Mouse (Mus musculus) lung, postnatal 0 days (tissue): ENCODE results near the gene Efna5. TPM values are rescaled to one million over a fixed set of nuclear protein-coding genes. Genes with fewer than 3 reads are reported as not detected.

Experiments
- ATAC-seq: fragments of 200-750 bp; cut with Nextera tagmentation; 2 replicates; pipeline ENCODE4 v1.8.0; 2017; ENCODE audit warnings: moderate library complexity
- DNase-seq: peaks from one replicate; pipeline ENCODE4 v3.0.0-alpha.2; 2016; ENCODE audit warnings: low spot score
- H3K27ac ChIP-seq: fragments of 300-500 bp; sonication (generic); 2 replicates; pipeline ENCODE4 v1.5.1; 2014; ENCODE audit warnings: antibody characterized with exemption, mild to moderate bottlenecking, low read length, mixed read lengths
- H3K27me3 ChIP-seq: fragments of 300-500 bp; sonication (generic); replicated peaks from 2 replicates; pipeline ENCODE4 v1.6.1; 2014; ENCODE audit warnings: low read length, mixed read lengths; ENCODE audit not compliant: insufficient read depth
- H3K36me3 ChIP-seq: fragments of 300-500 bp; sonication (generic); 2 replicates; pipeline ENCODE4 v1.6.1; 2014; ENCODE audit warnings: low read length, mixed read lengths; ENCODE audit not compliant: insufficient read depth
- H3K4me1 ChIP-seq: fragments of 300-500 bp; sonication (generic); 2 replicates; pipeline ENCODE4 v1.6.1; 2014; ENCODE audit warnings: antibody characterized with exemption, low read depth, low read length, mixed read lengths; ENCODE audit not compliant: insufficient read depth
- H3K4me2 ChIP-seq: fragments of 300-500 bp; sonication (generic); replicated peaks from 2 replicates; pipeline ENCODE4 v1.6.1; 2014; ENCODE audit warnings: low read depth, mild to moderate bottlenecking, low read length, moderate library complexity, mixed read lengths
- H3K4me3 ChIP-seq: fragments of 300-500 bp; sonication (generic); 2 replicates; pipeline ENCODE4 v1.5.1; 2014; ENCODE audit warnings: low read depth, low read length
- H3K9ac ChIP-seq: fragments of 300-500 bp; sonication (generic); replicated peaks from 2 replicates; pipeline ENCODE4 v1.6.1; 2014; ENCODE audit warnings: low read depth, mild to moderate bottlenecking
- H3K9me3 ChIP-seq: fragments of 300-500 bp; sonication (generic); 2 replicates; pipeline ENCODE4 v1.6.1; 2016; ENCODE audit warnings: low read length, mixed read lengths
- CTCF ChIP-seq: IDR thresholded peaks from 2 replicates; pipeline ENCODE4 v1.5.1; 2016; ENCODE audit warnings: antibody characterized with exemption, mild to moderate bottlenecking
- EP300 ChIP-seq: IDR thresholded peaks from 2 replicates; pipeline ENCODE4 v1.6.1; 2016; ENCODE audit warnings: antibody characterized with exemption, mild to moderate bottlenecking, control low read depth
- WGBS: fragments of 180-500 bp; shearing (Covaris S2); extraction: QIAGEN DNeasy Blood & Tissue Kit; methylation state at CpG from one replicate; pipeline ENCODE4 v1.1.7; 2014; 5-methylcytosine and 5-hydroxymethylcytosine counted together
- polyA plus RNA-seq: library from polyadenylated mRNA; unstranded; fragments of >200 nt; fragmentation: Nextera tagmentation; extraction: Ambion mirVana; gene quantifications from 2 replicates; pipeline ENCODE4 v1.2.1, GENCODE M21; 2015

The Efna5 gene
- polyA plus RNA-seq, 1 experiment from 2014 or later, result 6.7 TPM

GRCm38 (mm10) chr17:62729754-62730470, 151.2 kb downstream of the Efna5 start:
- H3K4me3 ChIP-seq, result no peak overlapping the region
- H3K36me3 ChIP-seq, result no peaks in the 10 kb centered on the region
- H3K9ac ChIP-seq, result no peak overlapping the region
- TF ChIP-seq CTCF (no peak), EP300 (no peak)
- ATAC-seq (no peak), DNase-seq (no peak)
- 66% methylated on average over 10 of the region's 10 CpGs for WGBS
- H3K9me3 ChIP-seq, result no peaks in the 10 kb centered on the region
- no peaks in the 10 kb centered on the region for H3K4me1 ChIP-seq
- no peaks in the 10 kb centered on the region for H3K27me3 ChIP-seq
- no peak overlapping the region for H3K27ac ChIP-seq
- H3K4me2 ChIP-seq, result no peak overlapping the region

GRCm38 (mm10) chr17:62728142-62728917, 152.8 kb downstream of the Efna5 start:
- no peaks in the 10 kb centered on the region for H3K36me3 ChIP-seq
- H3K4me1 ChIP-seq, result no peaks in the 10 kb centered on the region
- DNase-seq (no peak), ATAC-seq (no peak)
- no peak overlapping the region for H3K9ac ChIP-seq
- H3K9me3 ChIP-seq, result no peaks in the 10 kb centered on the region
- 85% methylated on average over 10 of the region's 10 CpGs for WGBS
- H3K27ac ChIP-seq, result no peak overlapping the region
- no peak for TF ChIP-seq CTCF
- TF ChIP-seq EP300, result no peak
- no peaks in the 10 kb centered on the region for H3K27me3 ChIP-seq
- no peak overlapping the region for H3K4me3 ChIP-seq
- no peak overlapping the region for H3K4me2 ChIP-seq

- H3K36me3 ChIP-seq, result no peaks in the 10 kb centered on the region
- WGBS, result 72% methylated on average over 5 of the region's 5 CpGs
- no peaks in the 10 kb centered on the region for H3K27me3 ChIP-seq
- no peak overlapping the region for H3K27ac ChIP-seq
- no peak for ATAC-seq
- H3K9ac ChIP-seq, result no peak overlapping the region
- no peaks in the 10 kb centered on the region for H3K4me1 ChIP-seq
- no peak overlapping the region for H3K4me2 ChIP-seq
- no peak overlapping the region for H3K4me3 ChIP-seq
- no peak for DNase-seq
- no peaks in the 10 kb centered on the region for H3K9me3 ChIP-seq
- no peak for TF ChIP-seq CTCF
These were observed 155.0 kb downstream of the Efna5 start for GRCm38 (mm10) chr17:62726102-62726501.

- H3K27me3 ChIP-seq, result no peaks in the 10 kb centered on the region
- H3K27ac ChIP-seq, result no peak overlapping the region
- no peak for TF ChIP-seq EP300
- TF ChIP-seq CTCF, result no peak
- H3K4me3 ChIP-seq, result no peak overlapping the region
- H3K9ac ChIP-seq, result no peak overlapping the region
- 66% methylated on average over 5 of the region's 5 CpGs for whole genome bisulfite sequencing
- DNase-seq, result no peak
- no peak for ATAC-seq
- H3K4me1 ChIP-seq, result no peaks in the 10 kb centered on the region
- H3K9me3 ChIP-seq, result no peaks in the 10 kb centered on the region
- H3K4me2 ChIP-seq, result no peak overlapping the region
- no peaks in the 10 kb centered on the region for H3K36me3 ChIP-seq
These were observed 158.2 kb downstream of the Efna5 start for GRCm38 (mm10) chr17:62722962-62723361.

- TF ChIP-seq CTCF (no peak), EP300 (no peak)
- 88% methylated on average over 3 of the region's 3 CpGs for WGBS
These were observed 159.5 kb downstream of the Efna5 start for GRCm38 (mm10) chr17:62721595-62721994.

GRCm38 (mm10) chr17:62720740-62721450, 160.2 kb downstream of the Efna5 start:
- no peak overlapping the region for H3K9ac ChIP-seq
- WGBS, result 45% methylated on average over 20 of the region's 20 CpGs
- TF ChIP-seq EP300 (no peak), CTCF (no peak)
- H3K27me3 ChIP-seq, result no peaks in the 10 kb centered on the region
- H3K36me3 ChIP-seq, result no peaks in the 10 kb centered on the region
- no peak for DNase-seq
- H3K27ac ChIP-seq, result no peak overlapping the region
- no peak for ATAC-seq
- no peak overlapping the region for H3K4me2 ChIP-seq
- H3K4me1 ChIP-seq, result no peaks in the 10 kb centered on the region
- H3K4me3 ChIP-seq, result no peak overlapping the region
- H3K9me3 ChIP-seq, result no peaks in the 10 kb centered on the region

More at GRCm38 (mm10) chr17:62721595-62721994, 159.5 kb downstream of the Efna5 start:
- DNase-seq, result no peak
- H3K36me3 ChIP-seq, result no peaks in the 10 kb centered on the region
- H3K4me1 ChIP-seq, result no peaks in the 10 kb centered on the region
- no peak for ATAC-seq
- no peaks in the 10 kb centered on the region for H3K27me3 ChIP-seq
- H3K27ac ChIP-seq, result no peak overlapping the region
- H3K4me2 ChIP-seq, result no peak overlapping the region
- H3K9ac ChIP-seq, result no peak overlapping the region
- no peak overlapping the region for H3K4me3 ChIP-seq
- no peaks in the 10 kb centered on the region for H3K9me3 ChIP-seq
